Mouse (Mus musculus): ENCODE measurements around the gene Akr1c6.
"Not testable (repeated sequence)": the region's sequence is repeated elsewhere in the genome, so short reads cannot be mapped to it uniquely, and the experiment has no call there.

Gene Akr1c6

GRCm38 (mm10) chr13:4434006-4434405 is at the start of gene Akr1c6:
Gene Akr1c6 (plus strand): TSS chr13:4434306.
- no peak for DNase-seq

DNA sequence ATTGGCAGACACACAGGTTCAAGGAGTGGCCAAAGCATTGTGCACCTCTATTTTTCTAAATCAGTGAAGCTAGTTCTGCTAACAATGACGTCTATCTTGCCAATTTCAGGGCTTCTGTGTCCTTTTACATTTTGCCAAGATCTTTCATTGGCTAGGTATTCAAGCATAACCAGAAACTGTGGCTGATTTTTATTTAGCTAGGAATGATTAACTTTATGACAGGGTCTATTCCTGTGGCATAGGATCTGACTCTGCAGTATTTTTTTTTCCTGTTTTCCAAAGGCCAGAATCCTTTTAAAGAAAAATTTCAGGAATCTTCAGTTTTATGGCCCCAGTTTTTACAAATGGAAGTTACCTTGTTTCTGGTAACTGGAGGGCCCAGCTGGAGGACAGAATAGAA is 49.2 kb upstream of the Akr1c6 start:
- no peak for DNase-seq

DNA sequence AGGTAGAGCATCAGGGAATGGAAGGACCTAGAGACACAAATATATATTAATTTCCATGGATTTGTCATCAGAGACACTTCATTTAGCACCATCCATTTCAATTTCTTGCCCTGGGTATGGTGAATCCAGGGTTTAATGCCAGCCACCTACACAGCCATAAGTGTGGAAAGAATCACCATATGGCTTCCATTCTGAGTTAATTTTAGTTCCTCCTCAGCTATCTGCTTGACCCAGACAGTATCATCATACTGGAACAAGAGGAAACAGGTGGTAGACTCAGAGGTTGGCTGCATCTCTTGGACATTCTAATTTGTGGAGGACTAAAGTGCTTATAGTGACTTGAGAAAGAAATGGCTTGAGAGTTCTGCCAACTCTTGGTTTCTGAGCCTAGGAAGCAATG is 48.6 kb upstream of the Akr1c6 start:
- DNase-seq: no peak

DNA sequence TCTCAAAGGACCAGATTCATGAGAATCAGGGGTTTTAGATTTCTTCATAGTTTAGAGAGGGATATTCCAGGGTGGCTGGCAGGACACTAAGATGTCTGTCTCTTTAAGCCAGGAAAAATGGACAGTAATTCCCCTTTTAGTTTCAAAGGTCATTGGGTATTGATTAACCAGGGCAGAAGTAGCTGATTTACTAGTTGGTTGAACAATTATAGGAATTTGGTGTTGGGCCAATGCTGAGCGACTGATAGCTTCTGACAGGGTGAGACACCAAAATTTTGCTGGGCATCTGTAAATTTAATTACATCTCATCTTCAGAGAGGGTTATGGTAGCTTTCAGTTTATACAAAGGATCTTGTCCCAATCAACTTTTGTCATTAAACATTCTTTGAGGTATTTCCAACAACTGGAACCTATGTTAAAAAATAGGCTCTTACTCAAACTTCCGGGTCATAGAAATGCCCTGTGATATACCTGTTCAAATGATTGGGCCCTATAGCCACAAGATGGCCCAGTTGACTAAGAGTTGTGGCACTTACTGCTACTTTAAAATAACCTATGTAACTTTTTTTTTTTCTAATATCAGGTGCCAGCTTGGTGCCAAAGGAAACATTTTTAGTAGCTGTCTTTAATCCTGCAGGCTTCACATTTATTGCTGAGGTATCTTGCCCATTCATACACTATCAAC is 45.2 kb upstream of the Akr1c6 start:
- DNase-seq: no peak

GRCm38 (mm10) chr13:4400360-4400759 is 33.7 kb upstream of the Akr1c6 start:
- not testable (repeated sequence) for DNase-seq

- DNase-seq: no peak
These were observed 33.3 kb upstream of the Akr1c6 start for GRCm38 (mm10) chr13:4400831-4401230.

- no peak for DNase-seq
These were observed 31.9 kb upstream of the Akr1c6 start for GRCm38 (mm10) chr13:4402221-4402620.

DNA sequence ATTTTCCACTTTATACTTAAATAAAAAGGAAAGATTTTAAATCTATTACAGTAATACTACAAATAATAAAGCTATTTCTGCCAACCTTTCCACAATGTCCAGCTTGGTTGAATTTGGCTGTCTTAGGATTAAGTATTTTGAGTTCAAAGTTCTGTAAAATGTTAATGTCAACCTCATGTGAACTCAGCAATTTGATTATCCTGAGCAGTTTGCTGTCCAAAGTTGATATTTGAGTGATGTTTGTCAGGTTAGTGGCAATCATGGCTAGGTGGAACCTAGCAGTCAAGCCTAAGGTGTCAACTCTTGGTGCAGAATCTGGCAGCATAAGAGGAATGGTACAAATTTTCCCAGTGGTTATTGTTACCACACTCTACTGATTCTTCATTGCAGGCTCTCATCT is 29.4 kb upstream of the Akr1c6 start:
- no peak for DNase-seq

DNA sequence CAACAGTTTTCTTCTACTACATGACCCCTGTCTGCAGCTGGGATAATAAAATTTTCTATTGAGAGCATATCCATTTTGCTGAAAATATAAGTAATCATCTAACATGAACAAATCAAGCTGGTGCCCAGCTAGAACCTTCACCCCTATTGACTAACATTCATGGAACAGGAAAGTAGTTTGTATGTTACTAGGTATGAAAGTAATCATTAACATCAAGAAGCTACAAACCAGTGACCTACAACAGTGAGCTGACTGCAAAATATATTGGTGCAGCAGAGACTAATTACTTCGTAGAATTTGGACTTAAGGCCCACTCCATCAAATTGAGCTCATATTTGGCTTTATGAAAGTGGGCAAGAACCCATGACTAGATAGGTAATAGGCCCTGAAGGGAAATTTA is 27.3 kb upstream of the Akr1c6 start:
- DNase-seq: no peak

DNA sequence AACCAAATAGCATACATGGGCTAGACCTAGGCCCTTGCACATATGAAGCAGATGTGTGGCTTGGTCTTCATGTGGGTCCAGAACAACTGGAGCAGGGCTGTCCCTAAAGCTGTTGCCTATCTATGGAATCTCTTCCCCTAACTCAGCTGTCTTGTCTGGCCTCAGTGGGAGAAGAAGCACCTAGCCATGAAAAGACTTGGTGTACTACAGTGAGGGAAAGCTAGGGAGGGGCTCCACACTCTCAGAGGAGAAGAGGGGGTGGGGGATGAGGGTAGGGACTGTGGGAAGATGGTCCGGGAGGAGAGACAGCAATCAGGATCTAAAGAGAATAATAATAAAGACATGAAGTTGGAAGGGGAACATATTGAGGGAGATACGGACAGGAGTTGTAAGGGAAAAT is 5.5 kb upstream of the Akr1c6 start:
- no peak for DNase-seq

DNA sequence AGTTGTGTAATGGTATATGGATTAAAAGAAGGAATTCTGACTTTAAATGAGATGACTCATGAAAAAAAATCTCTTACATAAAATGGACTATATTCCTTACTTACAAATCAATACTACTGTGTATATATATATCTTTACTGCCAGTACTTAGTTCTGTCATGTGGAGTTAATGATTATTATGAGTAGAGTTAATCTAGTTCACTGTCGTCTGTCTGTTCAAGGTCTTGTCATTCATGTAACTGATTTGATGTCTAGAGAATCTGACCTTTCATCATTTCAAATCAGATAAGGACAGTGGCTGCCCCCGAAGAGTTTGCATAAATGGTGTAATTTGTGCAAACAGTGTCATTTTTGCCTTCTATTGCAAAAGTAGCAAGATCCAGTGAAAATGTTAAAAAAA is 5.1 kb upstream of the Akr1c6 start:
- DNase-seq: no peak

GRCm38 (mm10) chr13:4431129-4431528 is 3.0 kb upstream of the Akr1c6 start:
- DNase-seq: no peak

DNA sequence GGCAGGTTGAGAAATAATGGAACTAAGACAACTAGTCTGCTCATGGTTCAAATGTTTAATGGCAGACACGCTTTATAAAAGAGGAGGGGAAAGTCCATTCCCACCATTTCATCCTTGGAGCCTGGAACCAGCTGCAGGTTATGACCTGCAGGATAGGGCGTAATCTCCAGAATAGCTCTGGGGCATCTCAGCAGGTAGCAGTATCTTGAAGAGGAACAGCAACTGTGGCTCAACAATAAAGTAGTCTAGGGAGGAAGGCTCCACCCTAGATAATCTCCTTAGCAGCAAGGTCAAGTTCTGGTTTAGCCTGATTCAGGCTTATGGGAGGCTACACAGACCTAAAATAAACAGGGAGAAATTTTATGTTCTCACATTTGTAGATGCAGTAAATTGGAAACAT is 31.5 kb downstream of the Akr1c6 start:
- no peak for DNase-seq

DNA sequence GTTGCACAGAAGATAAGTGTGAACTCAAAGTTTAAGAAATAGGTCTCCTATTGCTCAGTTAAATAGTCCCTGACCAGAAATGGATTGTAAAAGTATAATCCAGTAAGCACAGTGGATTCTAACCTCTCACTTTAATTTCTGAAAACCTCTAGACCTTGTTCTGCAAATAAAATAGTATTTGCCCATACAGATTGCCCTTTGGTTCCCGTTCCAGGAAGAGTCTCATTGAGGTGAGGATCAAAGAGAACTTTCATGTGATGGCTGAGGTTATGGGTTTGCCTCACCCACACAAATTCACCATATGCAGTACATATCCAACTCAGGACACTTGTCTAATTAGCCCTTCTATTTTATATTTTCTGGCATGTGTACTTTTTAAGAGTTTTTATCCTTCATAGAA is 33.8 kb downstream of the Akr1c6 start:
- DNase-seq: no peak
